Mouse (Mus musculus) heart, embryonic 14.5 days (tissue): ENCODE measurements around the gene Gpr55. TPM values are rescaled to one million over a fixed set of nuclear protein-coding genes. Genes with fewer than 3 reads are reported as not detected.

Experiments
- ATAC-seq: fragments of 200-750 bp; cut with Nextera tagmentation; 2 replicates; pipeline ENCODE4 v1.8.0; 2017; ENCODE audit warnings: low read depth, moderate TSS enrichment; ENCODE audit not compliant: insufficient number of reproducible peaks, insufficient read depth, low FRiP score
- H3K27ac ChIP-seq, 2 experiments: fragments of 200-500 bp in 1 of 2; fragments of 300-500 bp in 1 of 2; sonication (generic) in 1 of 2; replicated peaks in 1 of 2; 2 replicates each; pipeline ENCODE4 v1.5.1; 2012 to 2014; ENCODE audit warnings: low read depth in 2 of 2, low read length in 2 of 2, control low read depth in 1 of 2, mild to moderate bottlenecking in 1 of 2, mixed read lengths in 1 of 2; ENCODE audit not compliant: control insufficient read depth in 1 of 2, insufficient read depth in 1 of 2
- H3K27me3 ChIP-seq: fragments of 300-500 bp; sonication (generic); 2 replicates; pipeline ENCODE4 v1.6.1; 2014; ENCODE audit warnings: mild to moderate bottlenecking, low read length, control low read depth; ENCODE audit not compliant: control insufficient read depth, insufficient read depth
- H3K36me3 ChIP-seq: fragments of 300-500 bp; sonication (generic); 2 replicates; pipeline ENCODE4 v1.6.1; 2014; ENCODE audit warnings: mild to moderate bottlenecking, control low read depth, low read length, mixed read lengths; ENCODE audit not compliant: control insufficient read depth, insufficient read depth
- H3K4me1 ChIP-seq, 2 experiments: fragments of 200-500 bp in 1 of 2; fragments of 300-500 bp in 1 of 2; sonication (generic) in 1 of 2; 2 replicates each; pipeline ENCODE4 v1.6.1; 2012 to 2014; ENCODE audit warnings: low read length in 2 of 2, control low read depth in 1 of 2, mixed read lengths in 1 of 2; ENCODE audit not compliant: control insufficient read depth in 2 of 2, insufficient read depth in 2 of 2
- H3K4me2 ChIP-seq: fragments of 300-500 bp; sonication (generic); 2 replicates; pipeline ENCODE4 v1.6.1; 2014; ENCODE audit warnings: mild to moderate bottlenecking, low read length
- H3K4me3 ChIP-seq, 2 experiments: fragments of 200-500 bp in 1 of 2; fragments of 300-500 bp in 1 of 2; sonication (generic) in 1 of 2; 2 replicates each; pipeline ENCODE4 v1.5.1; 2012 to 2014; ENCODE audit warnings: low read length in 2 of 2, mild to moderate bottlenecking in 2 of 2, control low read depth in 1 of 2, low read depth in 1 of 2, moderate library complexity in 1 of 2; ENCODE audit not compliant: control insufficient read depth in 1 of 2, insufficient read depth in 1 of 2
- H3K9ac ChIP-seq: fragments of 300-500 bp; sonication (generic); 2 replicates; pipeline ENCODE4 v1.6.1; 2014; ENCODE audit warnings: mild to moderate bottlenecking, low read length
- H3K9me3 ChIP-seq: fragments of 300-500 bp; sonication (generic); 2 replicates; pipeline ENCODE4 v1.6.1; 2016; ENCODE audit warnings: low read length, control low read depth; ENCODE audit not compliant: control insufficient read depth
- WGBS: fragments of 180-500 bp; shearing (Covaris S2); extraction: QIAGEN DNeasy Blood & Tissue Kit; methylation state at CpG from one replicate; pipeline ENCODE4 v1.1.7; 2014; 5-methylcytosine and 5-hydroxymethylcytosine counted together
- polyA plus RNA-seq: library from polyadenylated mRNA; unstranded; fragments of >200 nt; fragmentation: Nextera tagmentation; extraction: Ambion mirVana; gene quantifications from 2 replicates; pipeline ENCODE4 v1.2.1, GENCODE M21; 2014

Gene Gpr55
- polyA plus RNA-seq, 1 experiment from 2014 or later = 0.07 TPM

DNA sequence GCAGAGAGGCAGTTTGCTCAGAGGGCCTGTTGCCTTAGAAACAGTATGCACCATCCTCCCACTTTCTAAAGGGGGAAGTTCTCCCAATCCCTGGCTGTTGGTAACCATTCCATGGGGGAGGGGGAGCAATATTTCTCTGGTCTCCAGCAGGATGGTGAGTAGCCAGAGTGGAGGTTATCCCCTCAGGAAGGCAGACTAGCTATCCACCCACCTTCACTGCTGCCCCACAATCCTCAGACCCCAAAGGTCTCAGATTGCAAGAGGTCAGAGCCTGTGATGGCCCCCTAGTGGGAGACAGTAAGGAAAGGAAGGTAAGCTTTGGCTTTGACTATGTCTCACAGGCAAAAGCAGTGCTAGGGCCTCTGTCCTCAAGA, 61.4 kb downstream of the Gpr55 start:
- H3K9ac ChIP-seq = no peak overlapping the region
- no peak overlapping the region for H3K4me2 ChIP-seq
- H3K36me3 ChIP-seq = peaks cover 16% of the 10 kb centered on the region
- no peak overlapping the region; a peak in 1 of 4 replicates for H3K27ac ChIP-seq
- peaks cover 69 to 76% of the 10 kb centered on the region in 2 experiments for H3K4me1 ChIP-seq
- no peaks in the 10 kb centered on the region for H3K27me3 ChIP-seq
- ATAC-seq = no peak
- no peak overlapping the region for H3K4me3 ChIP-seq
- H3K9me3 ChIP-seq = no peaks in the 10 kb centered on the region

DNA sequence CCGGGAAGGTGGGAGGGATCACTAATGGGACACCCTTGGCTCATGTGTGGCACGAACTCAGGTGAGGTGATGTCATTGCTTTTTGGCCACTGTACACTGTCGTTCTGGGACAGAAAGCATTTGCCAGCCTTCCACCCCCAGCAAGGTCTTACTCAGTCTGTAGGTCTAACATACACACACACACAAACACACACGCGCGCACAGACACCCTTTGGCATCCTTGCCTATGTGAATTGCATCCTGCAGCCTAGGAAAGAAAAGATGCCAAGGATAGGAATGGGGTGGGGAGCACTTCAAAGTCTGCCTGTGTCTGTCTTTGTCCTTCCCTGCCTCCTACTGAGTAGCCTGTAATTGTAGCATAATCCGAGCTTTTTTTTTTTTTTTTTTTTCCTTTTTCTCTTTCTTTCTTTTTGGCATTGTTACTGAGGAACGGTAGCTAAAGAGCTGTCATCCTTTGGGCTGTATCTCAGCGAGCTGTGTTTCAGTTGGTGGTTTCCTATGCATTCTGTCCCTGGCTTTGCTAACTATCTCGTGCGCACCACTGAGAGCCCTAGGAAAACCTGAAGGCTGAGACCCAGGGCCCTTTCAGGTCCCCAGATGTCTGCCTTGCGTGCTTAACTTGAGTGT, 61.9 kb downstream of the Gpr55 start:
- H3K27me3 ChIP-seq = no peaks in the 10 kb centered on the region
- 0 out of 2 replicates have a peak overlapping the region, but pooled peaks have one; percentile 88 for H3K4me2 ChIP-seq
- no peak overlapping the region for H3K4me3 ChIP-seq
- peaks cover 69 to 79% of the 10 kb centered on the region in 2 experiments for H3K4me1 ChIP-seq
- H3K36me3 ChIP-seq = peaks cover 11% of the 10 kb centered on the region
- ATAC-seq = no peak
- no peaks in the 10 kb centered on the region for H3K9me3 ChIP-seq
- peak overlapping the region; percentile 40 to 89; a peak in 2 of 4 replicates for H3K27ac ChIP-seq
- WGBS = 61% methylated on average over 12 of the region's 12 CpGs
- H3K9ac ChIP-seq = peak overlapping the region; percentile 34; the same call in 1 of the 2 replicates

DNA sequence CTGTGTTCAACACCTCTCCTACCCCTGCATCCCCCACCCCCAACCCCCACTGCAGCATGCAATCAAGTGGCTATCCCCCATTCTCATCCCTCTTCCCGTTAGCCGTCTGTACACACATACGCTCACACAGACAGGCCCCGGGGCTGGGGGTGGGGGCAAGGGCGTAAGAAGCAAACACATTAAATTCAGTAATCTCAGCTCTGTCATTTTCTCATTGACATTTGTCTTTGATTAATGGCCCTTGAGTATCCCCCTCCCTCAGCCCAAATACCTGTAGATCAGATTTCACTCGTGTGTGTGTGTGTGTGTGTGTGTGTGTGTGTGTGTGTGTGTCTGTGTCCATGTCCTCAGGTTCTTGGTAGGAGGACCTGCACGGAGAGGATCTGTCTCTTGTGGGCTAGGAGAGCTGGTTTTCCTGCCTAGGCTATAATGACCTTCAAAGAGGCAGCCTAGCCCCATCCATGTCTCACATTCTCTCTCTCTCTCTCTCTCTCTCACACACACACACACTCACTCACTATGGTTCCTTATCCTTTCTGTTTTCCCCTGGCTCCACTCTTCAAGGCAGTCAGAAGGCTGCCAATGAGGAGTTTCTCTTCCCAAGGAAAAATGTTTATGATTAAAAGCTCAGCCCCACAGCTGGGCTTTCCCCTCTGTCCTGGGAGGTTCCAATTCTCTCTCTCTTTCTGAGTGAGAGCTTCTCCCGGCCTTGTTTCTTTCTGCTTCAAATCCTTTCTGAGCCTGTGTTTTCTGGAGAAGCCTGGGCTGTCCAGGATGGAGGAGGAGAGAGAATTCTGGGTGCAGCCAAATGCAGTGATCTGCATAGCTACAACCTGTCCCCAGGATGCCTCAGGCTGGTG, 62.7 kb downstream of the Gpr55 start:
- H3K9me3 ChIP-seq = no peaks in the 10 kb centered on the region
- no peaks in the 10 kb centered on the region for H3K27me3 ChIP-seq
- no peak overlapping the region for H3K4me3 ChIP-seq
- H3K9ac ChIP-seq = peak overlapping the region; percentile 34; the same call in 1 of the 2 replicates
- no peak for ATAC-seq
- WGBS = 44% methylated on average over 8 of the region's 8 CpGs
- peaks cover 4% of the 10 kb centered on the region for H3K36me3 ChIP-seq
- H3K4me1 ChIP-seq = peaks cover 67 to 78% of the 10 kb centered on the region in 2 experiments
- H3K4me2 ChIP-seq = peak overlapping the region; percentile 88
- peak overlapping the region; percentile 40 to 89; a peak in 3 of 4 replicates for H3K27ac ChIP-seq

DNA sequence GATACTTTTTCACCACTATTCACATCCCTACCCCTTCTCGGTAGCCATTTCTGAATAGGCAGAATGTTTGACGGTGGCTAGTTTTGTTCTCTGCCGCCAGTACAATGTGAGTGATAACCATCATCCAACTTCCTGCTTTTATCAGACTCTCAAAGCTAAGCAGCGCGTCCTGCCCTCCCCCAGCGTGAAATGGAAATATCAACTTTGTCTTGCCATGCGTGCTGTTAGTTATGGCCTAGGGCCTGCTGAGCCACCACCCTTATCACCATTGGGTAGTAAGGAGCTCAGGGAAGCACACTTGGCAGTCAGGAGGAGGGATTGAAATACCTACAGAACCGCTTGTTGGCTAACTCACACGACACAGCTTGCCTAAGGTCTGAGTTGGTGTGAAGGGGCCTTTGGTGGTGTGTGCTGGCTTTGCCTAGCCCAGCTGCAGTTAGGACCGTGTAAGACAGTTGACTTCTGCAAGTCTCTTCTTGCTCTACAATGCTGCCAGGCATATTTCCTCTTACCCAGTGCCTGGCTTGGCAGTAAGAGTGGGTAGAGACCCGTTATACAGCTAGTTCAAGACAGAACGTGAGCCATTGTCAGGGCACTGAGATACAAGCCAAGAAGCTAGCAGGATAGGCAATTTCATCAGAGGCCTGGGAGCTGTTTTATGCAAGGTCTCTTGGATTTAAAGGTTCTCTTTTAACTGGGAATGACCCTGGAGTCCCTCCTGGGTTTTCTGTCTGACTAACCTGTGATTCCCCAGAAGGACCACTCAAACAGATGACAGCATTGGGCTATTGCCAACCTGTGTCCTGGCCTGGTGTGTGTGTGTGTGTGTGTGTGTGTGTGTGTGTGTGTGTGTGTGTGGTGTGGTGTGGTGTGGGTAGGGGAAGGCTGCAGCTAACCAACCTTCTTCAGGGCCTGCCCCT, 63.8 kb downstream of the Gpr55 start:
- WGBS = 46% methylated on average over 12 of the region's 12 CpGs
- H3K36me3 ChIP-seq = no peaks in the 10 kb centered on the region
- no peaks in the 10 kb centered on the region for H3K27me3 ChIP-seq
- peak overlapping the region; percentile 28; the same call in 1 of the 2 replicates for H3K9ac ChIP-seq
- H3K4me2 ChIP-seq = peak overlapping the region; percentile 88
- peaks cover 56 to 67% of the 10 kb centered on the region in 2 experiments for H3K4me1 ChIP-seq
- H3K9me3 ChIP-seq = no peaks in the 10 kb centered on the region
- peak overlapping the region; percentile 9 to 89; a peak in 3 of 4 replicates for H3K27ac ChIP-seq
- ATAC-seq = no peak
- peak overlapping the region in 1 of 2 experiments; percentile 95; a peak in 1 of 4 replicates for H3K4me3 ChIP-seq

DNA sequence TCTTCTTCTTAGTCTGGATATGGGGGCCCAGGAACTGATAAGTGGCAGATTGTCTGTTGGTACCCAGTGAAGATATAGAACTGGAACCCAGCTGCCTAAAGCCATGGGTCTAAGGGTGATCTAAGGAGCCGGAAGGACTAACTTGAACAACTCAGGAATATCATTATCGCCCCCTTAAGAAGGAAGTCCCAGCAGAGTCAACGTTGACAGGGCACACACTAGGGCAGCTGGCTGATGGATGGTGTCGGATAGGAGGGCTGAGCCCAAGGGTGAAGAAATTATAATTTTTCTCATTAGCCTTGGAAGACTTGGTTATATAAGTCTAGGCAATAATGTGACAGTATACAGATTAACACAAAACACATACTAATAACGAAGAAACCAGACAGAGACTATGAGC, 64.7 kb downstream of the Gpr55 start:
- peak overlapping the region in 1 of 2 experiments; percentile 95; a peak in 3 of 4 replicates for H3K4me3 ChIP-seq
- peaks cover 48 to 58% of the 10 kb centered on the region in 2 experiments for H3K4me1 ChIP-seq
- H3K9me3 ChIP-seq = no peaks in the 10 kb centered on the region
- WGBS = 73% methylated on average over 5 of the region's 5 CpGs
- peak overlapping the region; percentile 88 for H3K9ac ChIP-seq
- H3K36me3 ChIP-seq = no peaks in the 10 kb centered on the region
- no peaks in the 10 kb centered on the region for H3K27me3 ChIP-seq
- H3K4me2 ChIP-seq = peak overlapping the region; percentile 88
- H3K27ac ChIP-seq = peak overlapping the region in 1 of 2 experiments; percentile 89; a peak in 3 of 4 replicates
- ATAC-seq = no peak

DNA sequence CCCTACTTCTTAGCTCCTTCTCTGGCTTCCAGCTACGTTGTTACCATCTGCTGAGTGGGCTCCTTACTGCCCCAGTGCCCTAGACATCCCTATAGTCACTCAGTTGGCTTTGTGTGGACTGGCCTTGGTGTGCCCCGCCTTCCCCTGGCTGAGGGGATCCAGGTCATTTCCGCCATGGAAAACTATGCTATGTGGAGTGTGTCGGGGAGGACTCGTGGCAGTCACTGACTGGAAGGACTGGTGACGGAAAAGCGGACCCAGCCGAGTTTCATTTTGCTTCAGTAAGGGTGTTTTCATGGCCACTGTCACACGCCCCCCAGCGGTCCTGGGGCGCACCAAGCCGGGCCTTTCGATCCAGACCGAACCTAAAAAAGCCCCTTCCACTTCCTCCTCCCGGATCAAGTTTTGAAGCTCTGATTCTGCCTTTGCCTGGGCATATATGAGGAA, 65.4 kb downstream of the Gpr55 start:
- Histone ChIP-seq H3K27me3 (no peaks in the 10 kb centered on the region), H3K9ac (peak overlapping the region; percentile 88), H3K9me3 (no peaks in the 10 kb centered on the region), H3K4me3 (peak overlapping the region; percentile 75 to 95), H3K36me3 (no peaks in the 10 kb centered on the region), H3K4me2 (peak overlapping the region; percentile 88), H3K4me1 (peaks cover 41 to 51% of the 10 kb centered on the region in 2 experiments), H3K27ac (peak overlapping the region; percentile 63 to 89)
- 6% methylated on average over 15 of the region's 15 CpGs for WGBS
- peak; percentile 54; the same call in 1 of the 2 replicates for ATAC-seq
